Mouse (Mus musculus): ENCODE results near the gene Fam83g. TPM values are rescaled to one million over a fixed set of nuclear protein-coding genes. Genes with fewer than 3 reads are reported as not detected.

Fam83g gene
- polyA plus RNA-seq, 1 experiment from 2014 or later = 3.2 TPM

- Histone ChIP-seq H3K36me3 (ENCODE audit: control insufficient read depth, insufficient read depth, low read length) (peaks cover 31% of the 10 kb centered on the region), H3K4me2 (replicated peaks; ENCODE audit: low read depth, low read length) (no peak overlapping the region), H3K27me3 (ENCODE audit: control insufficient read depth, insufficient read depth, low read length) (no peaks in the 10 kb centered on the region), H3K4me1 (ENCODE audit: control insufficient read depth, insufficient read depth, low read length) (no peaks in the 10 kb centered on the region), H3K4me3 (ENCODE audit: low read depth, low read length) (no peak overlapping the region), H3K9me3 (ENCODE audit: control insufficient read depth, low read depth, low read length) (no peaks in the 10 kb centered on the region), H3K27ac (ENCODE audit: low read length) (no peak overlapping the region), H3K9ac (replicated peaks; ENCODE audit: low read depth, low read length) (no peak overlapping the region)
- WGBS = 45% methylated on average over 2 of the region's 2 CpGs
- no peak for ATAC-seq (ENCODE audit: insufficient number of reproducible peaks, insufficient read depth, low FRiP score, low read depth)
These were observed 44.1 kb downstream of the Fam83g start for GRCm38 (mm10) chr11:61728037-61728436.

- Histone ChIP-seq H3K4me1 (ENCODE audit: control insufficient read depth, insufficient read depth, low read length) (no peaks in the 10 kb centered on the region), H3K4me2 (replicated peaks; ENCODE audit: low read depth, low read length) (no peak overlapping the region), H3K4me3 (ENCODE audit: low read depth, low read length) (no peak overlapping the region), H3K27ac (ENCODE audit: low read length) (no peak overlapping the region), H3K9ac (replicated peaks; ENCODE audit: low read depth, low read length) (no peak overlapping the region), H3K27me3 (ENCODE audit: control insufficient read depth, insufficient read depth, low read length) (no peaks in the 10 kb centered on the region), H3K36me3 (ENCODE audit: control insufficient read depth, insufficient read depth, low read length) (peaks cover 65% of the 10 kb centered on the region), H3K9me3 (ENCODE audit: control insufficient read depth, low read depth, low read length) (no peaks in the 10 kb centered on the region)
- WGBS = 85% methylated on average over 7 of the region's 7 CpGs
- no peak for ATAC-seq (ENCODE audit: insufficient number of reproducible peaks, insufficient read depth, low FRiP score, low read depth)
These were observed 48.8 kb downstream of the Fam83g start for GRCm38 (mm10) chr11:61732672-61733071.

- Histone ChIP-seq H3K4me2 (replicated peaks; ENCODE audit: low read depth, low read length) (no peak overlapping the region), H3K36me3 (ENCODE audit: control insufficient read depth, insufficient read depth, low read length) (peaks cover 67% of the 10 kb centered on the region), H3K9ac (replicated peaks; ENCODE audit: low read depth, low read length) (no peak overlapping the region), H3K4me1 (ENCODE audit: control insufficient read depth, insufficient read depth, low read length) (no peaks in the 10 kb centered on the region), H3K27ac (ENCODE audit: low read length) (no peak overlapping the region), H3K4me3 (ENCODE audit: low read depth, low read length) (no peak overlapping the region), H3K9me3 (ENCODE audit: control insufficient read depth, low read depth, low read length) (no peaks in the 10 kb centered on the region), H3K27me3 (ENCODE audit: control insufficient read depth, insufficient read depth, low read length) (no peaks in the 10 kb centered on the region)
- ATAC-seq (ENCODE audit: insufficient number of reproducible peaks, insufficient read depth, low FRiP score, low read depth) = no peak
- 89% methylated on average over 1 of the region's 1 CpGs for WGBS
These were observed 53.4 kb downstream of the Fam83g start for GRCm38 (mm10) chr11:61737290-61737689.

GRCm38 (mm10) chr11:61740500-61740899 is 56.6 kb downstream of the Fam83g start:
- Histone ChIP-seq H3K4me1 (ENCODE audit: control insufficient read depth, insufficient read depth, low read length) (no peaks in the 10 kb centered on the region), H3K9ac (replicated peaks; ENCODE audit: low read depth, low read length) (no peak overlapping the region), H3K27ac (ENCODE audit: low read length) (no peak overlapping the region), H3K4me2 (replicated peaks; ENCODE audit: low read depth, low read length) (no peak overlapping the region), H3K9me3 (ENCODE audit: control insufficient read depth, low read depth, low read length) (no peaks in the 10 kb centered on the region), H3K27me3 (ENCODE audit: control insufficient read depth, insufficient read depth, low read length) (no peaks in the 10 kb centered on the region), H3K4me3 (ENCODE audit: low read depth, low read length) (no peak overlapping the region), H3K36me3 (ENCODE audit: control insufficient read depth, insufficient read depth, low read length) (peaks cover 59% of the 10 kb centered on the region)
- WGBS = 97% methylated on average over 1 of the region's 1 CpGs
- no peak for ATAC-seq (ENCODE audit: insufficient number of reproducible peaks, insufficient read depth, low FRiP score, low read depth)

- Histone ChIP-seq H3K4me3 (ENCODE audit: low read depth, low read length) (no peak overlapping the region), H3K4me2 (replicated peaks; ENCODE audit: low read depth, low read length) (no peak overlapping the region), H3K36me3 (ENCODE audit: control insufficient read depth, insufficient read depth, low read length) (peaks cover 38% of the 10 kb centered on the region), H3K27me3 (ENCODE audit: control insufficient read depth, insufficient read depth, low read length) (no peaks in the 10 kb centered on the region), H3K4me1 (ENCODE audit: control insufficient read depth, insufficient read depth, low read length) (no peaks in the 10 kb centered on the region), H3K9ac (replicated peaks; ENCODE audit: low read depth, low read length) (no peak overlapping the region), H3K27ac (ENCODE audit: low read length) (no peak overlapping the region), H3K9me3 (ENCODE audit: control insufficient read depth, low read depth, low read length) (no peaks in the 10 kb centered on the region)
- ATAC-seq (ENCODE audit: insufficient number of reproducible peaks, insufficient read depth, low FRiP score, low read depth) = no peak
- WGBS = 81% methylated on average over 3 of the region's 3 CpGs
These were observed 59.9 kb downstream of the Fam83g start for GRCm38 (mm10) chr11:61743768-61744167.

GRCm38 (mm10) chr11:61744460-61744859 is 60.6 kb downstream of the Fam83g start:
- Histone ChIP-seq H3K27ac (ENCODE audit: low read length) (no peak overlapping the region), H3K9ac (replicated peaks; ENCODE audit: low read depth, low read length) (no peak overlapping the region), H3K4me3 (ENCODE audit: low read depth, low read length) (no peak overlapping the region), H3K4me2 (replicated peaks; ENCODE audit: low read depth, low read length) (no peak overlapping the region), H3K36me3 (ENCODE audit: control insufficient read depth, insufficient read depth, low read length) (peaks cover 34% of the 10 kb centered on the region), H3K27me3 (ENCODE audit: control insufficient read depth, insufficient read depth, low read length) (no peaks in the 10 kb centered on the region), H3K9me3 (ENCODE audit: control insufficient read depth, low read depth, low read length) (no peaks in the 10 kb centered on the region), H3K4me1 (ENCODE audit: control insufficient read depth, insufficient read depth, low read length) (no peaks in the 10 kb centered on the region)
- 64% methylated on average over 3 of the region's 3 CpGs for WGBS
- ATAC-seq (ENCODE audit: insufficient number of reproducible peaks, insufficient read depth, low FRiP score, low read depth) = no peak

GRCm38 (mm10) chr11:61745781-61746180 is 61.9 kb downstream of the Fam83g start:
- no peak overlapping the region for H3K9ac ChIP-seq (replicated peaks; ENCODE audit: low read depth, low read length)
- 94% methylated on average over 9 of the region's 9 CpGs for WGBS

GRCm38 (mm10) chr11:61747161-61747560 is 63.3 kb downstream of the Fam83g start:
- H3K9me3 ChIP-seq (ENCODE audit: control insufficient read depth, low read depth, low read length) = no peaks in the 10 kb centered on the region
- H3K4me1 ChIP-seq (ENCODE audit: control insufficient read depth, insufficient read depth, low read length) = no peaks in the 10 kb centered on the region
- 61% methylated on average over 3 of the region's 3 CpGs for WGBS
- H3K27me3 ChIP-seq (ENCODE audit: control insufficient read depth, insufficient read depth, low read length) = no peaks in the 10 kb centered on the region
- no peak overlapping the region for H3K27ac ChIP-seq (ENCODE audit: low read length)
- peaks cover 37% of the 10 kb centered on the region for H3K36me3 ChIP-seq (ENCODE audit: control insufficient read depth, insufficient read depth, low read length)
- H3K4me2 ChIP-seq (replicated peaks; ENCODE audit: low read depth, low read length) = no peak overlapping the region
- H3K4me3 ChIP-seq (ENCODE audit: low read depth, low read length) = no peak overlapping the region
- H3K9ac ChIP-seq (replicated peaks; ENCODE audit: low read depth, low read length) = no peak overlapping the region
- ATAC-seq (ENCODE audit: insufficient number of reproducible peaks, insufficient read depth, low FRiP score, low read depth) = no peak

More at GRCm38 (mm10) chr11:61745781-61746180, 61.9 kb downstream of the Fam83g start:
- no peak overlapping the region for H3K4me2 ChIP-seq (replicated peaks; ENCODE audit: low read depth, low read length)
- no peak overlapping the region for H3K4me3 ChIP-seq (ENCODE audit: low read depth, low read length)
- H3K9me3 ChIP-seq (ENCODE audit: control insufficient read depth, low read depth, low read length) = no peaks in the 10 kb centered on the region
- H3K27me3 ChIP-seq (ENCODE audit: control insufficient read depth, insufficient read depth, low read length) = no peaks in the 10 kb centered on the region
- no peak for ATAC-seq (ENCODE audit: insufficient number of reproducible peaks, insufficient read depth, low FRiP score, low read depth)
- no peaks in the 10 kb centered on the region for H3K4me1 ChIP-seq (ENCODE audit: control insufficient read depth, insufficient read depth, low read length)
- H3K36me3 ChIP-seq (ENCODE audit: control insufficient read depth, insufficient read depth, low read length) = peaks cover 35% of the 10 kb centered on the region
- no peak overlapping the region for H3K27ac ChIP-seq (ENCODE audit: low read length)

- no peaks in the 10 kb centered on the region for H3K4me1 ChIP-seq (ENCODE audit: control insufficient read depth, insufficient read depth, low read length)
- no peak for ATAC-seq (ENCODE audit: insufficient number of reproducible peaks, insufficient read depth, low FRiP score, low read depth)
- no peak overlapping the region for H3K4me2 ChIP-seq (replicated peaks; ENCODE audit: low read depth, low read length)
- 82% methylated on average over 5 of the region's 5 CpGs for WGBS
- H3K27ac ChIP-seq (ENCODE audit: low read length) = no peak overlapping the region
- H3K9ac ChIP-seq (replicated peaks; ENCODE audit: low read depth, low read length) = no peak overlapping the region
- H3K36me3 ChIP-seq (ENCODE audit: control insufficient read depth, insufficient read depth, low read length) = peaks cover 56% of the 10 kb centered on the region
- H3K27me3 ChIP-seq (ENCODE audit: control insufficient read depth, insufficient read depth, low read length) = no peaks in the 10 kb centered on the region
- H3K9me3 ChIP-seq (ENCODE audit: control insufficient read depth, low read depth, low read length) = no peaks in the 10 kb centered on the region
- no peak overlapping the region for H3K4me3 ChIP-seq (ENCODE audit: low read depth, low read length)
These were observed 67.7 kb downstream of the Fam83g start for GRCm38 (mm10) chr11:61751612-61752011.
